Mouse (Mus musculus): ENCODE results near the gene Orc3. TPM values are rescaled to one million over a fixed set of nuclear protein-coding genes. Genes with fewer than 3 reads are reported as not detected.

The Orc3 gene
- polyA plus RNA-seq (2015; fragmentation: Nextera tagmentation; extraction: Ambion mirVana), result 54.7 and 55.3 TPM in 2 replicates

GRCm38 (mm10) chr4:34614630-34615094, at the start of gene Orc3, which contains the start of gene Rars2:
Gene Orc3 (minus strand): TSS chr4:34614944.
Gene Rars2 (plus strand): TSS chr4:34614957.

DNA sequence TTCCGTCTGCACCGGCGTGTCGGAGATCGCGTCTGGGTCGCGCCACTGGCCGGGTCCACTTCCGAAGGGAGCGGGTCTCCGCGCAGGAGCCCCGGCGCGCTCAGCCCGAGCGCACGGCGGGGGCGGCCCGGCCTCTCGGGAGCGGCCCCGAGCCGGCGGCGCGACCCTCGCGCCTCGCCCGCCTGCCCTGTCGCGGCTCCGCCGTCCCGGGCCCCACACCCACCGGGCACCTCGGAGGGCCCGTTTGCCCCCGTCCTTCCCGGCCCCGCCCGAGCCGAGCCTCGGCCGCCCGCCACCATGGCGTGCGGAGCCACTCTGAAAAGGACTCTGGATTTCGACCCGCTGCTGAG, 64.0 kb downstream of the Orc3 start, which contains the start of gene Akirin2:
Gene Akirin2, plus strand, starts transcription at position 190 of the 350 bp plus-strand sequence.

Other genes starting within 250 kb of the Orc3 start
- 71.5 and 93.1 TPM in 2 replicates for gene Akirin2, start 64.0 kb downstream of the Orc3 start, polyA plus RNA-seq (2015; fragmentation: Nextera tagmentation; extraction: Ambion mirVana)
- 44.7 and 46.8 TPM in 2 replicates for gene Rars2, start within 50 bp of the Orc3 start, polyA plus RNA-seq (2015; fragmentation: Nextera tagmentation; extraction: Ambion mirVana)
- 32.5 and 36.5 TPM in 2 replicates for gene Slc35a1, start 72.5 kb upstream of the Orc3 start, polyA plus RNA-seq (2015; fragmentation: Nextera tagmentation; extraction: Ambion mirVana)
- gene Cfap206, start 115.3 kb upstream of the Orc3 start, polyA plus RNA-seq (2015; fragmentation: Nextera tagmentation; extraction: Ambion mirVana), result 2.4 and 3.1 TPM in 2 replicates
- gene Gm136, start 141.3 kb upstream of the Orc3 start, polyA plus RNA-seq (2015; fragmentation: Nextera tagmentation; extraction: Ambion mirVana), result not detected in 2 replicates
- 52.2 and 55.4 TPM in 2 replicates for gene Smim8, start 163.5 kb upstream of the Orc3 start, polyA plus RNA-seq (2015; fragmentation: Nextera tagmentation; extraction: Ambion mirVana)

Measured in neural tube, postnatal 0 days (tissue).